Mouse (Mus musculus) cerebellum, adult (tissue): ENCODE results near the gene Slc1a4.
A peak's percentile ranks its signal among the peaks of the same experiment; 100 is the strongest.

Experiments used
- ATAC-seq: cut with Nextera tagmentation; 2 replicates; pipeline ENCODE4 v1.9.2; 2017; ENCODE audit warnings: mild to moderate bottlenecking, moderate library complexity, mixed read lengths; ENCODE audit not compliant: insufficient number of reproducible peaks, low FRiP score, low TSS enrichment

Slc1a4 gene

DNA sequence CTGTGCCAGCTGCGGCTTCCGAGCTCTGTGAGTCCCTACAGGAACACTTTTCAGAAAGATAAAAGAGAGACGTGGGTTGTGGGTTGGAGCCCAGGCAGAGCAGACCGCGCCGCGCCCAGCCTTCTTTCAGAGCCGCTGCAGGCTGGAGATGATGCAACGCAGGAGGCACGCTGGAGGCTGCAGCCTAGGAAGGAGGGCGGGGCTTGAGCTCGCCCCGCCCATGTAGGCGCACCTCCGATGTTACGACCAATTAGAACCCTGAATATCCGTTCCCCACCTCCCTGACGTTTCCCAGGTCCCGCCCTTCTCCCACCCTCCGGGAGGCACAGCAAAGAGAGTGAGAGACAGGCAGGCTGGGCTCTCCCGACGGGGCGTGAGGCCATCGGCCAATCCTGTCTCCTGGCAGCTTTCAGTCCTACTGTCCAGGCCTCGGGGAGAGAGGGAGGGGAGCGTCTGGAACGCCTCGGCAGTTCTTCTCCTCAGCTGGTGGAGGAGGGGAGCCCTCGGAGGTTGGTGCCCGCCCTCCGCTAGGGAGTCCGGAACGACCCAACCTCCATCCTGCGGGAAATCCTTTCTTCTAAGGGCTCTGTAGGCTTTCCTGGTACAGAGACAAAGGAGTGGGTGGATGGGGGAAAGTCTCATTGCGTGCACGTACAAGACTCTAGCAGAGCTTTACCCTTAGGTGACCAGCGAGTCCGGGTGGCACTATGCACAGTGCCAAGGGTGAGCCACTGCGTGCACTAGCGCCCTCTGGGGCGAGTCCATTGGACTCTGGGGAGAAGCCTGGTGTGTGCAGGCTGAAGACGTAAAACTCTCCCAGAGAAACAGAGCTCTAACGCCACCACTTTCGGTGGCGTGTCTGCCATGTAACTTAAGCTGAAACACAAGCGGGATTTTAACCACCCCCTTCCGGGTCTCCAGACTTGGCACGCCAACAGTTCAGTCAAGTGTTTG lies at the start of gene Slc1a4:
Gene Slc1a4 (minus strand): TSS at position 153 of the 954 bp plus-strand sequence.
- ATAC-seq, result peak; percentile 99

GRCm38 (mm10) chr11:20380106-20380505 lies 47.6 kb upstream of the Slc1a4 start:
- ATAC-seq, result no peak

DNA sequence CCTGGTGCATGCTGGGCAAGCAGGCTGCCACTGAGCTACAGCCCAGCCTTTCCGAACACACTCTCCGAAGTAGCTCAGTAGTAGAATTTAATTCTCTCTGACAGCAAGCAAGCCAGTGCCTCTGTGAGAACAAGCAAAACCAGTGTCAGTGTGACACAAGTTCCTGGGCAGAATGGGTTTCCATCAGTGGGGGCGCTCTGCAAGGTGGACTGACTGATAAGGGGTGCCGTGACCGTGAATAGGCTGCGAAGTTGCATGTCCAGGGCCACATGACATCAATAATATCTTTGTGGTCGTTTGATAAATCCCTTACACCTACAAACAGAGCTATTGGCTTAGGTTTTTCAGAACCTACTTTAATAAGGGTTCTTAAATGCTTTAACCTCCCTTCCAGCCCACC lies 44.1 kb upstream of the Slc1a4 start:
- ATAC-seq, result no peak

DNA sequence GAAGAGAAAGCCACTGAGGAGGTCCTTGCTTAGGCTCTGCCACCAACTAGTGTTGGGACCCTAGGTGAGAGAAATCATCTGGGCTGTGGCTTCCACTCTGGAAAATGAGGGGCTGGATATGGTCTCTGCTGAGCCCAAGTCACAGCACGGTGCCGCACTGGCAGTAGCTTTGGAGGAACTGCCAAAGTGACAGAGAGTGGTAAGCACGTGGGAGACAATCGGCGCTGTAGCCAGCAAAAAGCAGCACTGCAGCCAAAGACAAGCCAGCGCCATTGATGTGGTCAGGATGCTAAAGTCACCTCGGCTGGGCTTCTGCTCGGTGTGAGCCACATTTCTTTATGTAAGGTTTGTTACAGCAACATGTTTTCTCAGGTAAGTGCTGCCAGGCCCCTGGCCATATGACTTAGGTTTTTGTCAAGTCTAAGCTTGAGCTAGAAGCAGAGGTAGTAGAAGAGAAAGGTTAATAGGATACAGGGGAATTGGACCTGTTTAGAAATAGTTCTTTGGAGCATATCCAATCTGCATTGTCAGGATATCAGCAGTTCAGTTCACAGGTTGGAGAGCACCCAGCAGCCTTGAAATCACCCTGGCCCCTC lies 40.2 kb upstream of the Slc1a4 start:
- 0 out of 2 replicates have a peak, but pooled peaks have one; percentile 31 for ATAC-seq

GRCm38 (mm10) chr11:20370486-20370885 lies 38.0 kb upstream of the Slc1a4 start:
- ATAC-seq, result no peak

DNA sequence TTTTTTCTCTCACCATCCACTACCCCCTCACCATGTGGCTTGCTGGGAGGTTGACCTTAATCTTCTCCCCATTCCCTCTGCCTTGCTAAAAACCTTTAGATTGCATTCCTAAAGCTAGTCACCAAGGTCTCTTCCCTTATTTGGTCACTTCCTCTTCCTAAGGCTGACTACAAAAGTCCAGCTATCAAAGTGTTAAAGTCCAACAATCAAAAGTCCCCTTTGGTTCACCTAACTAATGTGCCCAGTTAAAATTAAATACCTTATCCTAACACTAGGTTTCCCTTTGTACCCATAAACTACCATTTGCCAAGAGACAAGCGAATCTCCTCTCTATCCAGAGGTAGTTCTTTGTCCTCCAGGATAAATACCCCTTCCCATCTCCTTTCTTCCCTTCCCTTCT lies 33.9 kb upstream of the Slc1a4 start:
- no peak for ATAC-seq

DNA sequence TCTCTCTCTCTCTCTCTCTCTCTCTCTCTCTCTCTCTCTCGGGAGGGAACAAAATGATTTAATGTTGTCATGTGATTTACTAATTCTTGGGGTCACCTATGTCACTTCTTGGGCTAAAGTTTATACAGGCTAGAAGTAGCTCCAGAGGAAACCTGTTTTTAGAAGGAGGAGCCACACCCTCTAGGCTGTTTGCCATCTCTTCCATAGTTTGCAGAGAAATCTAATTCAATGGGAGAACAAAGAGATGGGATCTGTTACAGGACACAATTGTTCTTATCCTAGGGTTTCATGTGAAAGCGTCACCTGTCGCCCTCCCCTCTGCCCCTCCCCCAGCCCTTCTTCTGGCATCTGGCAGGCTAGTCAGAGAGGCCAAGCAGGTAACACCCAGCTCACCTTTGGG lies 28.8 kb upstream of the Slc1a4 start:
- ATAC-seq, result no peak

- no peak for ATAC-seq
Measured at GRCm38 (mm10) chr11:20357684-20358447, 25.4 kb upstream of the Slc1a4 start.

DNA sequence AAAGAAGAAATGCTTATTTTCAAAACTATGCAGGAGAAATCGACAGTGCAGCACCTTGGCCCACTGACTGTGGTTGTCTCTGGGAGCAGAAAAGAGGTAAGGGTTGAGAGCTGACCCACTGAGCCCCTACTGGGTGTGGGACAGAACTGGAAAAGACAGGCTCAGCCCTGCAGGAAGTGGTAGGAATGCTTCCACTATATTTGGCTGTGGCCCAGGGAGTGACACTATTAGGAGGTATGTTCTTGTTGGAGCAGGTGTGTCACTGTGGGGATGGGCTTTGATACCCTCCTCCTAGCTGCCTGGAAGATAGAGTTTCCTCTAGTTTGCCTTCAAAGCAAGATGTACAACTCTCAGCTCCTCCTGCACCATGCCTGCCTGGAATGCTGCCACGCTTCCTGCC lies 16.0 kb upstream of the Slc1a4 start:
- no peak for ATAC-seq

DNA sequence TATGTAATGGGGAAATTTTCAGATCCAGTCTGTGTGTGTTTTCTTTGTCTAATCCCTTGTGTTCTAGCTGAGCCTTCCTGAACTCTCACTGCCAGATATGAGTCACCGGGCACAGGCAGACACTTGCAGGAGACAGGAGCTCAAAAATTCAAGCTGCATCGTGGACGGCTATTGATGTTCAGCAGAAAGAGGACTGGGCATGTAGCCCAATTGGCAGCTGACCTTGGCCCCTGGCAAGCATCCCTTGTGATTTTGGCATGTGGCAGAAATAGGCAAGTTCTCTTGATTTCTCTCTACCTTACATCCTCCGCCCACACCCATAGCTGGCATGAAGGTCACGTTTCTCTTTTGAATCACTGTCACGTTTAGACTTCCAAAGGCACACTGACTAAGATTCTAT lies 15.0 kb upstream of the Slc1a4 start:
- peak; percentile 94 for ATAC-seq

DNA sequence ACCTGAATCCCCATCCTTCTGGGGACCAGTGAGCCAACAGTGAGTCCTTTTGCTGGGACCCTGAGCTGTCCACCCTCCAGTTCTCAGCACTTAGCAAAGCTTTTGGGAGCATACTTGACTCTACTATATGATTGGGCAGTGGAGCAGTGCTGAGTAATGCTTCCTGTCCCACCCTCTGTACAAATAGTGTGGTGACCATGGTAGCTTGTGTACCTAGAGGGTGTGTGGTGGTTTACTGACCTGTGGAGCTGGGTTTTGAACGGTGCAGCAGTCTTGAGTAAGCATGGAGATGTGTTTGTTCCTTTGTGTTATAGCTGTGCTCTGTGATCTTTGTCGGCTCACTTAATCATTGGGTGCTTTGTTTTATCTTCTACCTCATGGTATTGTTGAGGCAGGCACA lies 13.9 kb upstream of the Slc1a4 start:
- no peak for ATAC-seq

- no peak for ATAC-seq
Measured at GRCm38 (mm10) chr11:20343952-20344351, 11.4 kb upstream of the Slc1a4 start.

DNA sequence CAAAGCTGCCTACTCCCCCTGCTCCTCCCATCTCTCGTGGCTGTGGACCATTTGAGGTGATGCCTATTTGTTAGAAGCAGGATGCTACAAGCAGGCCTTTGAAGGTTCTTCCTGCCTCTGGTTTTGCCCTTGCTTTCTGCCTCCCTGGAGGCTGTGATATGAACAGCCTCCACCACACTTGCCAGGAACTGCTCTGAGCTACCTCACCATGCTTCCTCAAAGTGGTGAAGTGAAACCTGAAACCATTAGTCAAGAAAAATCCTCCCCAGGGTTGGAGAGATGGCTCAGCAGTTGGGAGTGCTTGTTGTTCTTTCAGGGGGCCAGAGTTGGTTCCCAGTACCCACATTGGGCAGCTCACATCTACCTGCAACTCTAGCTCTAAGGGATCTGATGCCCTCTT lies 9.1 kb upstream of the Slc1a4 start:
- no peak for ATAC-seq

DNA sequence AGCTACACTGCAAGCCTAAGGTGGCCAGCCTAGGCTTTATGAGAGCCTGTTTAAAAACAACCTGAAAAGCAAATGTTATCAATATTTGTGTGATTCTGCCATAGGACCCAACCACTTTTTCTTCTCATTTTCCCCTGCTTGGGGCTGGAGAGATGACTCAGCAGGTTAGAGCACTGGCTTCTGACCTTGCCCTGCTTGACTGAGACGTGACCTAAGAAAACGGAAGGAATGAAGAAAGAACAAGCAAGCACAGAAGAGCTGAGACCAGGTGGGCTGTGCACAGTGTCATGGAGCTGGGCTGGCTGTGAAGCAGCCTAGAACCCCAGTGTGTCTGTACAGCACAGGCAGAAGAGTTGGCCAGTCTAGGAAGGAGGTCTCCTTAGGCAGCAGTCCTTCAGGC lies 6.2 kb upstream of the Slc1a4 start:
- ATAC-seq, result no peak

DNA sequence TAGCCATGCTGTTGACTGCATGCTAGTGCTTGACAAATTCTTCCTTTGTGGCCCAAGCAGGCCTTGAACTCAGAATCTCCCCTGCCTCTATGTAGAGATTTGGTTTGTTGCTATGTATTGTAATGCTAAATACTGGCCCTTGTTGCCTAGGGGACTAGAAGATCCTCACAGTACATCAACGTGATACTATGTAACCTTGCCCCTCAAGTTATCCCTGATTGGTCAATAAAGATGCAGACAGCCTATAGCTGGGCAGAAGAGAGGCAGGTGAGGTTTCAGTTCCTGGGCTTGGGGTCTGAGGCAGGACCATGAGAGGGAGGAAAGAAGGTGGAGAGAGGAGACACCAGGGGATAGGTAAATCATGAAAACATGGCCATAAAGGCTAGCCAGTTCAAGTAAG lies 1.8 kb upstream of the Slc1a4 start:
- no peak for ATAC-seq

DNA sequence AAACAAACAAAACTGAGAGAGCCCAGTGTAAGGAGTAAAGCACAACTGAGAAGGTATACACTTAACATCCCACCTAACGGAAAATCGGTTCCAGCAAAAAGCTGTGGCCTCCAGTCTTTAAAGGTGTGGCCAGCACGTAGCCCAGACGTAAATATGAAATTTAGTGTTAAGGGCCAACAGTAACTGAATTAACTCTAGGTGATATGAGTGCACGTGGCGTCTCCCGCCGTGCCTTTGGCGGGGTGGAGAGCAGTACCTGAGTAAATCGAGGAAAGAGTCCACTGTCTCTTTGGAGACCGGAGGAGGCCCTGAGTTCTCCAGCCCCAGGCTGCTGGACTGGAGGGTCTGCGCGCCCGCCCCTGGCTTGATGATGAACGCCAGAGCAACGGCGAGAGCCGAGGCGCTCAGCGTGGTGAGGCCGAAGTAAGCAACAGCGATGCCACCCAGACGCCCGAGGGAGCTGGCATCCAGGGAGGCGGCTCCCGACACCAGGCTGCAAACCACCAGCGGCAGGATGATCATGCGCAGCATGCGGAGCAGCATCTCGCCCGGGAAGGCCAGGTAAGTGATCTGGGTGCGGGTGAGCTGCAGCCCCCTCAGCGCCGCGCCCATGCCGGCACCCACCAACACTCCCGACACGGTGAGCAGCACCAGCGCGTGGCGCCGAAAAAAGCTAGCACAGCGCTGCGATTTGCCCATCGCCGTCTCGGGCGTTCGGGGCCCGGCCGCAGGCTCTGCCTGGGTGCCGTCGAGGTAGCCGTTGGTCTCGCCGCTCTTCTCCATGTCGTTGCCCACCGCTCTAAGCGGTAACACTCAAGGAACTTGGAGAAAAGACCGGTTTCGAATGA lies 599 bp downstream of the Slc1a4 start:
- ATAC-seq, result peak; percentile 29; the same call in 1 of the 2 replicates

DNA sequence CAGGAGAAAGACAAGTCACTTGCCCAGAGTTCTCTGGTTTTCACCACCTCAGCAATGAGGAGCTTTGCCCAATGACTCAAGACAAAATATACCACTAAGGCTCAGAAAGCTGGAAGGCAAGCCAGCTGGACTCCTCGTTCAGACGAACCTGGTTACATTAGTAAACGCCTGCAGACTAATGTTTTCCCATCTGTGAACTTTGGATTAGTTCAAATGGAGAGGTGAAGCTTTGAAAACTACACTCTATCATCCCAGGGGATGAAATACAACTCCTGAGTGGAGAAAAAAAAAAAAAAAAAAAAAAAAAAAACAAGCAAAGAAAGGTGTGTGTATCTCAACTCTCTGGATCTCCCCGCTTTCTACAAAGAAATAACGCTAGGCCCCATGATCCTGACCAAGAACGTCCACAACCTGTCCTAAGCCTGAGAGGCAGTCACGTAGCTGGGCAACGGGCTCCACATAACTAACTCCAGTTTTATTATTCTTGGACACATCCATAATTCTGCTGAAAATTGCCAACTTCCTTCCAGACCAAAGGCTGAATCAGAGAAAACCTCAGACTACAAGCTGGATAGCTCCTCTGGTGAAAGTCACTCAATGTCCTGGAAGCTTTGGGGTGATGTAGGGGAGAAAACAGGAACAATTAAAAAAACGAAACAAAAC lies 1.4 kb downstream of the Slc1a4 start:
- ATAC-seq, result no peak

DNA sequence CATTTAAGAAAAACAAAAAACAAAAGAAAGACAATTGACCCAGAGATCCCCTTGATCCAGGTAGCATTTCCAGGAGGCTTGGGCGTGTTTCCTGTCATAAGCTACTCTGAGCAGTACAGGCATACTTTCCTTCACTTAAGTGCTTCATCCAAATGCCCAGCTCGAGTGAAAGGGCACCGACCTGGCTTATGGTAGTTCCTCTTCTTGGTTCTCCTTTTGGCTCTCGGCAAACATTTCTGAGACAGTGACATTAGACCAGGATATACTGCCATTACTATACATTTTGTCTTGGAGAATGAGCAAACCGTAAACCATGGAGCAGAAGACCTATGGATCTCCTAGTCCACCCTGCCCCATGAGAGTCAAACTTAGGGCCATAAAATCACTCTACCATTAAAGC lies 2.8 kb downstream of the Slc1a4 start:
- no peak for ATAC-seq

GRCm38 (mm10) chr11:20328771-20329170 lies 3.7 kb downstream of the Slc1a4 start:
- no peak for ATAC-seq
